ENCODE assay signal across 20 mouse cellular contexts in genomic region chr7:143401429-143402016, GRCm38 (mm10). TPM values are rescaled to one million over a fixed set of nuclear protein-coding genes. Genes with fewer than 3 reads are reported as not detected.
A peak's percentile ranks its signal among the peaks of the same experiment; 100 is the strongest.
DNase-seq lines count a peak whose midpoint lies in the region; ATAC-seq and TF ChIP-seq lines count a peak whose summit lies in the region.
"Had no signal": no experiment of that assay in that cellular context is flagged by ENCODE, and none has a peak within 500 bp of the region (broad histone marks: within the 10 kb centered on the region; RNA-seq: fewer than 3 reads in every experiment).

No protein-coding gene starts in this region.

- H3K4me1 ChIP-seq in heart, embryonic 10.5 days, result peaks cover 28% of the 10 kb centered on the region; the same call in 1 of the 2 replicates
- no peaks in the 10 kb centered on the region for H3K4me1 ChIP-seq in lung, embryonic 16.5 days (replicated peaks; ENCODE audit: control insufficient read depth, insufficient read depth, low read length)
- peaks cover 17% of the 10 kb centered on the region; the same call in 1 of the 2 replicates for H3K4me1 ChIP-seq in intestine, postnatal 0 days (replicated peaks; ENCODE audit: control insufficient read depth, insufficient read depth, low read length)
- peaks cover 15% of the 10 kb centered on the region; the same call in 1 of the 2 replicates for H3K4me1 ChIP-seq in liver, embryonic 13.5 days (replicated peaks)
- H3K4me1 ChIP-seq: heart, embryonic 15.5 days; neural tube, embryonic 15.5 days had no signal

- H3K9me3 ChIP-seq in heart, embryonic 10.5 days, result no peaks in the 10 kb centered on the region
- H3K9me3 ChIP-seq in lung, embryonic 16.5 days (ENCODE audit: control insufficient read depth, low read length), result no peaks in the 10 kb centered on the region
- H3K9me3 ChIP-seq in intestine, postnatal 0 days (ENCODE audit: control insufficient read depth), result no peaks in the 10 kb centered on the region
- no peaks in the 10 kb centered on the region for H3K9me3 ChIP-seq in liver, embryonic 13.5 days (replicated peaks)
- H3K9me3 ChIP-seq: heart, embryonic 15.5 days; neural tube, embryonic 15.5 days had no signal

- no peak overlapping the region for H3K9ac ChIP-seq in lung, embryonic 16.5 days (ENCODE audit: low read length)
- no peak overlapping the region for H3K9ac ChIP-seq in intestine, postnatal 0 days (ENCODE audit: low read depth, low read length)
- H3K9ac ChIP-seq in liver, embryonic 13.5 days, result no peak overlapping the region
- H3K9ac ChIP-seq: heart, embryonic 15.5 days; liver, embryonic 14.5 days; neural tube, embryonic 15.5 days had no signal

- 0 out of 2 replicates have a peak, but pooled peaks have one; percentile 17 for ATAC-seq in lung, embryonic 16.5 days (ENCODE audit: low read depth)
- no peak for ATAC-seq in intestine, postnatal 0 days
- peak; percentile 23; the same call in 1 of the 2 replicates for ATAC-seq in liver, embryonic 13.5 days (ENCODE audit: low read depth)
- no peak for ATAC-seq in granulocyte monocyte progenitor cell, adult 5-6 weeks (replicated peaks; ENCODE audit: poor library complexity, severe bottlenecking)
- ATAC-seq: forebrain, embryonic 16.5 days; hindbrain, postnatal 0 days had no signal

- TF ChIP-seq CTCF in intestine, postnatal 0 days (IDR thresholded peaks at IDR 0.05; ENCODE audit: low read depth), result no peak

- DNase-seq in heart, embryonic 10.5 days (ENCODE audit: low spot score), result no peak
- no peak for DNase-seq in heart, adult 11 months
- DNase-seq in lung, postnatal 10 days, result no peak
- no peak for DNase-seq in liver, embryonic 13.5 days
- no peak for DNase-seq in c-Kit-positive CD71-positive TER-119-positive erythroid progenitor cells, embryonic 14.5 days (ENCODE audit: low spot score)
- DNase-seq: adrenal gland, postnatal 25 days; cerebellum, adult 2 months; heart, adult 18-20 months; kidney, adult 2 months; kidney, postnatal 25 days; lung, postnatal 4 days; thymus, postnatal 36 days had no signal

- H3K4me2 ChIP-seq in lung, embryonic 16.5 days (ENCODE audit: low read depth, low read length), result no peak overlapping the region
- H3K4me2 ChIP-seq in intestine, postnatal 0 days (replicated peaks; ENCODE audit: low read depth), result no peak overlapping the region
- no peak overlapping the region for H3K4me2 ChIP-seq in liver, embryonic 13.5 days
- H3K4me2 ChIP-seq: heart, embryonic 15.5 days; neural tube, embryonic 15.5 days had no signal

- 0 out of 2 replicates have a peak overlapping the region, but pooled peaks have one; percentile 12 for H3K27ac ChIP-seq in heart, embryonic 10.5 days
- H3K27ac ChIP-seq in lung, embryonic 16.5 days (ENCODE audit: low read length), result no peak overlapping the region
- 0 out of 2 replicates have a peak overlapping the region, but pooled peaks have one; percentile 28 for H3K27ac ChIP-seq in intestine, postnatal 0 days (ENCODE audit: low read depth, low read length)
- no peak overlapping the region for H3K27ac ChIP-seq in liver, embryonic 13.5 days
- H3K27ac ChIP-seq: heart, embryonic 15.5 days; hindbrain, postnatal 0 days; liver, embryonic 14.5 days; neural tube, embryonic 15.5 days had no signal

- H3K27me3 ChIP-seq in heart, embryonic 10.5 days (ENCODE audit: insufficient read depth, poor library complexity, severe bottlenecking), result no peaks in the 10 kb centered on the region
- no peaks in the 10 kb centered on the region for H3K27me3 ChIP-seq in lung, embryonic 16.5 days (ENCODE audit: control insufficient read depth, insufficient read depth, low read depth, low read length)
- no peaks in the 10 kb centered on the region for H3K27me3 ChIP-seq in intestine, postnatal 0 days (replicated peaks; ENCODE audit: control insufficient read depth, insufficient read depth, low read length)
- no peaks in the 10 kb centered on the region for H3K27me3 ChIP-seq in liver, embryonic 13.5 days
- H3K27me3 ChIP-seq: heart, embryonic 15.5 days; neural tube, embryonic 15.5 days had no signal

- no peaks in the 10 kb centered on the region for H3K36me3 ChIP-seq in heart, embryonic 10.5 days
- no peaks in the 10 kb centered on the region for H3K36me3 ChIP-seq in lung, embryonic 16.5 days (ENCODE audit: control insufficient read depth, insufficient read depth, low read length)
- no peaks in the 10 kb centered on the region for H3K36me3 ChIP-seq in intestine, postnatal 0 days (ENCODE audit: control insufficient read depth, insufficient read depth)
- H3K36me3 ChIP-seq in liver, embryonic 13.5 days, result no peaks in the 10 kb centered on the region
- H3K36me3 ChIP-seq: heart, embryonic 15.5 days; neural tube, embryonic 15.5 days had no signal

- no peak overlapping the region for H3K4me3 ChIP-seq in heart, embryonic 10.5 days
- no peak overlapping the region for H3K4me3 ChIP-seq in lung, embryonic 16.5 days (ENCODE audit: low read length)
- H3K4me3 ChIP-seq in intestine, postnatal 0 days (ENCODE audit: low read depth, low read length), result no peak overlapping the region
- no peak overlapping the region for H3K4me3 ChIP-seq in liver, embryonic 13.5 days (replicated peaks)
- H3K4me3 ChIP-seq: heart, embryonic 15.5 days; neural tube, embryonic 15.5 days had no signal

- WGBS in heart, embryonic 10.5 days, result 79% methylated on average over 5 of the region's 5 CpGs
- WGBS in lung, embryonic 16.5 days, result 53% methylated on average over 5 of the region's 5 CpGs
- 67% methylated on average over 5 of the region's 5 CpGs for WGBS in intestine, postnatal 0 days
- WGBS in liver, embryonic 13.5 days (ENCODE audit: insufficient replicate concordance), result 54% methylated on average over 5 of the region's 5 CpGs

RNA-seq across cellular contexts. Expression of gene Cdkn1c, which starts 59.3 kb away (rescaled TPM):
- 1,495 and 1,694 TPM in 2 replicates for polyA plus RNA-seq in heart, embryonic 10.5 days (2016; fragmentation: Nextera tagmentation; extraction: Ambion mirVana)
- 434 and 478 TPM in 2 replicates for polyA plus RNA-seq in lung, embryonic 16.5 days (2015; fragmentation: Nextera tagmentation; extraction: Ambion mirVana)
- 542 and 615 TPM in 2 replicates for polyA plus RNA-seq in intestine, postnatal 0 days (2015; fragmentation: Nextera tagmentation; extraction: Ambion mirVana)
- polyA plus RNA-seq in liver, embryonic 13.5 days (2015; fragmentation: Nextera tagmentation; extraction: Ambion mirVana), result 178 and 199 TPM in 2 replicates
- not detected in 2 replicates for total RNA-seq in granulocyte monocyte progenitor cell, adult 5-6 weeks (2014; fragmentation: Nextera tagmentation)
- total RNA-seq in granulocyte monocyte progenitor cell, adult 5-6 weeks (2017), result 0.41 TPM in 1 of 2 replicates, not detected in the other

Comparison
In these comparisons a context has a peak if more than half of its experiments do, and no peak if none do; other contexts are left out.
1. H3K27ac ChIP-seq: peak in heart, embryonic 10.5 days (single experiment) and intestine, postnatal 0 days (single experiment); none in lung, embryonic 16.5 days (single experiment) and liver, embryonic 13.5 days (single experiment).
2. ATAC-seq: peak in lung, embryonic 16.5 days (single experiment) and liver, embryonic 13.5 days (single experiment); none in intestine, postnatal 0 days (single experiment) and granulocyte monocyte progenitor cell, adult 5-6 weeks (single experiment).